Comparison of ENCODE assay signal across 11 mouse cellular contexts in genomic region chrX:36587304-36588209, GRCm38 (mm10). TPM values are rescaled to one million over a fixed set of nuclear protein-coding genes. Genes with fewer than 3 reads are reported as not detected.
DNase-seq lines count a peak whose midpoint lies in the region; ATAC-seq and TF ChIP-seq lines count a peak whose summit lies in the region.
"Had no signal": no experiment of that assay in that cellular context is flagged by ENCODE, and none has a peak within 500 bp of the region (broad histone marks: within the 10 kb centered on the region; RNA-seq: fewer than 3 reads in every experiment).

No protein-coding gene starts in this region.

- ATAC-seq in lung, embryonic 16.5 days (ENCODE audit: low read depth), result peak; percentile 49; the same call in 1 of the 2 replicates
- ATAC-seq in intestine, embryonic 16.5 days, result no peak

- no peak overlapping the region for H3K27ac ChIP-seq in lung, embryonic 16.5 days (ENCODE audit: low read length)
- peak overlapping the region; percentile 66 for H3K27ac ChIP-seq in olfactory bulb, adult 2 months (ENCODE audit: insufficient read depth, low read depth, low read length)
- no peak overlapping the region for H3K27ac ChIP-seq in intestine, embryonic 16.5 days (ENCODE audit: low read length)
- H3K27ac ChIP-seq: embryonic facial prominence, embryonic 13.5 days; limb, embryonic 12.5 days had no signal

- no peaks in the 10 kb centered on the region for H3K27me3 ChIP-seq in lung, embryonic 16.5 days (ENCODE audit: control insufficient read depth, insufficient read depth, low read depth, low read length)
- no peaks in the 10 kb centered on the region for H3K27me3 ChIP-seq in intestine, embryonic 16.5 days (replicated peaks; ENCODE audit: control insufficient read depth, insufficient read depth, low read length)
- H3K27me3 ChIP-seq: embryonic facial prominence, embryonic 13.5 days; limb, embryonic 12.5 days had no signal

- 67% methylated on average over 8 of the region's 8 CpGs for WGBS in lung, embryonic 16.5 days
- WGBS in olfactory bulb, adult 2 months, result 53% methylated on average over 8 of the region's 8 CpGs
- 66% methylated on average over 8 of the region's 8 CpGs for WGBS in intestine, embryonic 16.5 days

- no peak for TF ChIP-seq POLR2A in olfactory bulb, adult 2 months (IDR thresholded peaks at IDR 0.05; ENCODE audit: insufficient read depth, low read depth, low read length)

- no peak for TF ChIP-seq CTCF in olfactory bulb, adult 2 months (IDR thresholded peaks at IDR 0.05; ENCODE audit: insufficient read depth, low read depth, low read length)

- peak; percentile 15 for DNase-seq in embryo, embryonic 11 days
- no peak for DNase-seq in embryo, embryonic 10 days (ENCODE audit: low spot score)
- no peak for DNase-seq in lung, postnatal 25 days (ENCODE audit: low spot score)
- peak; percentile 40 for DNase-seq in layer of hippocampus, adult 9-11 months
- no peak for DNase-seq in urinary bladder, postnatal 14 days (ENCODE audit: low spot score)
- DNase-seq: thymus, postnatal 25 days had no signal

- H3K9me3 ChIP-seq in lung, embryonic 16.5 days (ENCODE audit: control insufficient read depth, low read length), result no peaks in the 10 kb centered on the region
- no peaks in the 10 kb centered on the region for H3K9me3 ChIP-seq in intestine, embryonic 16.5 days (ENCODE audit: control insufficient read depth, low read length)
- H3K9me3 ChIP-seq: embryonic facial prominence, embryonic 13.5 days; limb, embryonic 12.5 days had no signal

- no peak overlapping the region for H3K4me2 ChIP-seq in lung, embryonic 16.5 days (ENCODE audit: low read depth, low read length)
- no peak overlapping the region for H3K4me2 ChIP-seq in intestine, embryonic 16.5 days (ENCODE audit: low read depth, low read length)
- H3K4me2 ChIP-seq: embryonic facial prominence, embryonic 13.5 days; limb, embryonic 12.5 days had no signal

- no peaks in the 10 kb centered on the region; the same call in none of the 2 replicates for H3K4me1 ChIP-seq in lung, embryonic 16.5 days (replicated peaks; ENCODE audit: control insufficient read depth, insufficient read depth, low read length)
- H3K4me1 ChIP-seq in olfactory bulb, adult 2 months (ENCODE audit: control insufficient read depth, insufficient read depth, low read length), result no peaks in the 10 kb centered on the region
- no peaks in the 10 kb centered on the region for H3K4me1 ChIP-seq in intestine, embryonic 16.5 days (ENCODE audit: control insufficient read depth, insufficient read depth, low read length)
- H3K4me1 ChIP-seq: limb, embryonic 12.5 days had no signal

- H3K9ac ChIP-seq in lung, embryonic 16.5 days (ENCODE audit: low read length), result no peak overlapping the region
- H3K9ac ChIP-seq in intestine, embryonic 16.5 days (ENCODE audit: low read depth, low read length), result no peak overlapping the region
- H3K9ac ChIP-seq: embryonic facial prominence, embryonic 13.5 days; limb, embryonic 12.5 days had no signal

- H3K36me3 ChIP-seq in lung, embryonic 16.5 days (ENCODE audit: control insufficient read depth, insufficient read depth, low read length), result no peaks in the 10 kb centered on the region
- no peaks in the 10 kb centered on the region for H3K36me3 ChIP-seq in intestine, embryonic 16.5 days (ENCODE audit: control insufficient read depth, insufficient read depth, low read length)
- H3K36me3 ChIP-seq: embryonic facial prominence, embryonic 13.5 days; limb, embryonic 12.5 days had no signal

- H3K4me3 ChIP-seq in lung, embryonic 16.5 days (ENCODE audit: low read length), result no peak overlapping the region
- H3K4me3 ChIP-seq in olfactory bulb, adult 2 months (ENCODE audit: insufficient read depth, low read depth, low read length), result no peak overlapping the region
- no peak overlapping the region for H3K4me3 ChIP-seq in intestine, embryonic 16.5 days (ENCODE audit: low read length)
- H3K4me3 ChIP-seq: embryonic facial prominence, embryonic 13.5 days; limb, embryonic 12.5 days had no signal

RNA-seq across cellular contexts. Expression of gene Pgrmc1, which starts 10.4 kb away (rescaled TPM):
- polyA plus RNA-seq in lung, embryonic 16.5 days (2015; fragmentation: Nextera tagmentation; extraction: Ambion mirVana), result 238 and 246 TPM in 2 replicates
- polyA plus RNA-seq in olfactory bulb, adult 2 months (2012; ENCODE audit: insufficient read depth, insufficient read length, low replicate concordance, missing spikeins), result 165 TPM in 1 of 2 replicates, not detected in the other
- 210 and 219 TPM in 2 replicates for polyA plus RNA-seq in intestine, embryonic 16.5 days (2015; fragmentation: Nextera tagmentation; extraction: Ambion mirVana)

RNA-seq across cellular contexts. Expression of gene Akap17b, which starts 57.6 kb away (rescaled TPM):
- 2.9 TPM in 2 replicates for polyA plus RNA-seq in lung, embryonic 16.5 days (2015; fragmentation: Nextera tagmentation; extraction: Ambion mirVana)
- polyA plus RNA-seq in olfactory bulb, adult 2 months (2012; ENCODE audit: insufficient read depth, insufficient read length, low replicate concordance, missing spikeins), result not detected in 2 replicates
- polyA plus RNA-seq in intestine, embryonic 16.5 days (2015; fragmentation: Nextera tagmentation; extraction: Ambion mirVana), result 1.9 and 2.1 TPM in 2 replicates

Comparison
In these comparisons a context has a peak if more than half of its experiments do, and no peak if none do; other contexts are left out.
1. DNase-seq: peak in embryo, embryonic 11 days (single experiment) and layer of hippocampus, adult 9-11 months (single experiment); none in embryo, embryonic 10 days (single experiment), lung, postnatal 25 days (single experiment) and urinary bladder, postnatal 14 days (single experiment).